Mouse (Mus musculus): ENCODE data around the gene Rbm25. TPM values are rescaled to one million over a fixed set of nuclear protein-coding genes. Genes with fewer than 3 reads are reported as not detected.

Rbm25 gene
- polyA plus RNA-seq, 1 experiment, result 78.7 TPM

DNA sequence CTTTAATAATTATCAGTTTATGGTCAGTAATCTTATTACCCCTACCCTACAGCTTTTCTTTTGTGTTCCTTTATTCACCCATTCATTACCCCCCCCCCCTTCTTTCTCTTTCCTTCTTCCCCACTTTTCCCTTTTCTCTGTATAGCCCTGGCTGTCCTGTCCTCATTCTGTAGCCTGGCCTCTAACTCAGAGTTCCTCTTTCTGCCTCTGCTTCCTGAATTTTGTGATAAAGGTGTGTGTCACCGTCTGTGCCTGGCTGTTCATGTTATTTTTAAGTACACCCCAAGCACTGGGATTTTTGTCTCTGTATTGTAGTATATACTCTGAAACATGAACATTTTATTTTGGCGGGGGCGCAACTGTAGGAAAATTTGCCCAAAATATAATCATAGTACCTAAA lies 19.3 kb downstream of the Rbm25 start:
- DNase-seq (ENCODE audit: low spot score), result no peak

DNA sequence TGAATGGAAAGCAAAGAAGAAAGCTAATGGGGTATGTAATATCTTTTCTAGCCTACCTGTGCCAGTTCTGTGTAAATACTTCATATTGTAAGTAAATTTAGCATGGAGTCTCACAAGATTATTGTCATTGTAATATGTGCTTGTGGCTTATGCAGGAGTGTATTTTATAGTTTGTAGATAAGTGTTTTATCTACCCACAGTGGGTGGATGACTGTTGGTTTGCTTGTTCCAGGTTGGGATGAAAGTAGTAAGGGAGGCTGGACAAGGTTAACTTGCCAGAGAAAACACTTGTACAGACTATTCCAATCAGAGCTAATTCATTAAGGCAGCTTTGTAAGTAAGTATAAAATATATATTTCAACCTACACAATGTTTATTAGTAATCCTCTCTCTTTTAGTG lies 20.4 kb downstream of the Rbm25 start:
- DNase-seq (ENCODE audit: low spot score), result no peak

DNA sequence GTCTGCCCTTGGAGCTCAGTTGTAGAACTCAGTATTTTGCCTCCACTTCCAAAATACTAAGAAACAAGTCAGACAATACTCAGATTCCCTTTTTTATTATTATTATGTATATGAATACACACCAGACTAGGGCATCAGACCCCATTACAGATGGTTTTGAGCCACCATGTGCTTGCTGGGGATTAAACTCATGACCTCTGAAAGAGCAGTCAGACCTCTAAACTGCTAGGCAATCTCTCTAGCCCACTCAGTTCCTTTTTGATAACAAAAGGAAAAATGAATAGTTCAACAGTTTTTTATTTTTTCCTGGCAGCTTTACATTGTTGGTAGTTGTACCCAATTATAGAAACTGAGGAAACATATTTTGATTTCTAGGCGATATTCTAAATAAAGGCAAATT lies 54.4 kb downstream of the Rbm25 start:
- no peak for DNase-seq (ENCODE audit: low spot score)

DNA sequence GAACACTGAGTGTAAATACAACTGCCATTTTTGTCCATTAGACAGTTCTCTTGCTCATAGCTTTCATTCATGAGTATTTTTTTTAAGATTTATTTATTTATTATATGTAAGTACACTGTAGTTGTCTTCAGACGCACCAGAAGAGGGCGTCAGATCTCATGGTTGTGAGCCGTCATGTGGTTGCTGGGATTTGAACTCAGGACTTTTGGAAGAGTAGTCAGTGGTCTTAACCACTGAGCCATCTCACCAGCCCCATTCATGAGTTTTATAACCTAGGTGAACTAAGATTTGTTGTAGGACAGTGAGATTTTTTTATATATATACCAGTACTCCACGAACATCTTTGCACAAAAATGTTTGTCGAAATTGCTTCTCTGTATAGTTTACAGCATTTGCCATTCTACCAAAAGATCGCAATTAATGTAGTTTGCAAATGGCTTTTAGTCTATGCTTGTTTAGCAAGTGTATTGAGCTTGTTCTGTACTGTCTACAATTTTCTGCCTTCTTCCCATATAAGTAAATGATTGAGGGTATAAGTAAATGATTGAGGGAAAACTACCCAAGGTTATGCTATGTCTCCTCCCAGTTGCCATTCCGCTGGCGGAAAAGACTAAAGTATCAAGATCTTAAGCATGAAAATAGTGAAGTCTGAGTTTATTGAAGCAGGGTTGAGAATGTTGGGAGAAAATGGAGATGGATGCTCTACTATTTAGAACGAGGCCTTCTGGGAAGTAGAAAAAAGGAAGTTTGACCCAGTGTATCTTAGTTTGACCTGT lies 55.7 kb downstream of the Rbm25 start:
- no peak for DNase-seq (ENCODE audit: low spot score)

DNA sequence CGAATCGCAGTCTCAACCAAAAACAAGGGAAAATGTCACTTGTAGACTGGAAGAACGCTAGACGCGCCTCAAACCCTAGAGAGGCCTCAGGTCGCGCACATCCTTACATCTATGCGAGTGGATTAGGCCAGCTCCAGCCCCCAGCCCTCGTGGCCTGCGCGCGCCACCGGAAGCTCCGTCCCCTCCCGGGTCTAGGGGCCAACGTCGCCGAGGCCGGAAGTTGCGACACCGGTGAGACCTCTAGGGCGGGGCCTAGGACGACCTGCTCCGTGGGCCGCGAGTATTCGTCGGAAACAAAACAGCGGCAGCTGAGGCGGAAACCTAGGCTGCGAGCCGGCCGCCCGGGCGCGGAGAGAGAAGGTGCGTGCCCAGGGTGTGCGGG lies 56.9 kb downstream of the Rbm25 start, which contains the start of gene Psen1:
Gene Psen1 (plus strand): TSS at position 219 of the 382 bp plus-strand sequence.
- DNase-seq (ENCODE audit: low spot score), result peak; percentile 93

DNA sequence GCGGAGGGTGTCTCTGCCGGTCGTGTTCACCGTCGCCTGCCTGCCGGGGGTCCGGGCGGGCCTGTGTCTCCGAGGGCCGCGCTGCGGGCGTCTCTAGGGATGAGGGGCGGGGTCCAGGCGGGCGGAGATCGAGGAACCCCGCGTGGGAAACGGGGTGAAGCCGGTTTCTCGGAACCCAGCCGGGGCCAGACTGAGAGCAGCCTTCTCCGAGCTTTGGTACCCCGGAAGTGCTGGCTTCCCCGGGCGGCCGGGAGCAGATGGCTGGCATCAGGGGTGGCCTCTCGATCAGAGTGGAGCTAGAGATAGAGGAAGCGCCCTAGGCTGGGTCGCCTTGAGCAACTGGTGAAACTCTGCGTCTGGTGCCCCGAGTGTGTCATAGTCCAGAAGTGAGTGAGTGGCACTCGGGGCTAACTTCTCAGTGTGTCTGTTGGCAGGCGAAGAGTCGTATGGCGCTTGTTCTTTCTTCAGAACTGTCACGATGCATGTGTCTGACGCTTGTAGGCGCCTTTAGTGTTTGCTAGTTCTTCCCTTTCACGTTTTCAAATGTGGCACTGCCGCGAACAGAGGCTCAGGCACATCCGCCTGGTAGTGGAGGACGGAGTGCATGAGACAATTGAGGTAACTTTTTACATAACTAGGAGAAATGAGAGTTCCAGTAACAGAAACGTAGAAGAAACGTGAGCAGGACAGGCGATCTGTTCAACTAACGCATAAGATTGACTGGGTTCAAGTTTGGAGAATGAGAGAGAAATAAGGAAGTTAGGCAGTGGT lies 57.5 kb downstream of the Rbm25 start:
- DNase-seq (ENCODE audit: low spot score), result no peak

DNA sequence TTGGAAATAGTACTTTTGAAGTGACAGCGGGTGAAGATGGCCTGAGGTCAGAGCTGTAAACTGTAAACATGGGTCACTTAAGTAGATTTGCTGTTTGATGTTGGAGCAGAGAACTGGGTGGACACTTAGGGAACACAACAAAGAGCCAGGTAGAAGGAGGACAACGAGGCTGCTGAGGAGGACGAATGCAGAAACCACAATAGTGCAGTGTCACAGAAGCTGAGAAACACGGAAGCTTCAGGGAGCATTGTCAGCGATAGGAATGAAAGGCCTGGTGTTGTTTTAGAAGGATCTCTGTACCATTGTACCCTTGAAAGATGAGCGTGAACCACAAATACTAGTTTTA lies 58.0 kb downstream of the Rbm25 start:
- DNase-seq (ENCODE audit: low spot score), result no peak

DNA sequence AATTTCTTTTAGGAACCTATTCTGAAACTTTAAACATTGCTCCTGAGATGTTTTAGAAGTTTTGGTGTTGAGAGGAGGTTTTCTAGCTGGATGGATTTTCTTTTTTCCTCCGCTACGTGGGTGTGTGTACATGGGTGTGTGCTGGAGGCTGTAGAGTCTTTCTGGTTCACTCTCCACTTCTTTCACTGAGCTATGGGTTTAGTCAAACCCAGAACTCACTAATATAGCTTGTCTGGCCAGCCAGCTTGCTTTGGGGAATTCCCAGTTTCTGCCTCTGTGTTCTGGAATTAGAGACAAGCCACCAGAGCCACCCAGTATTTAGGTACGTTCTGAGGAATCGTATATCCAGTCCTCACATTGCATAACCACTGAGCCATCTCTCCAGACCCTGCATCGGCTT lies 63.0 kb downstream of the Rbm25 start:
- no peak for DNase-seq (ENCODE audit: low spot score)

DNA sequence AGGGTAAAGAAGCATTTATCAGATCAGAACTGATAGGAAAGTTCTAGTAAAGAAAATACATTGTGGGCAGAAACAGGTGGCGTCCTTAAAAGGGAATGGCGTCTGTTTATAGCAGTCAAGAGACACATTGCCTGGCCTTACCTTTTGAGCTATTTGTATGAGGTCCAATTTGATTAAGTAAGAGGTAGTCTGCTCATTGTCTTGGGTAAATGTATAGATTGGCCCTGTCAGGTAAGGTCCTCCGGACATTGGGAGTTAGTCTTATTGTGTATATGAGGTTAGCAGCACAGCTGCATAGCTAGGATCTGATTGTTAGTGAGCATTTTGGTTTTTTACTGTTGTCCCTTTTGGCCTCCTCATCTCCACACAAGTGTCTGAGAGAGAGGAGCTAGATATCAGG lies 63.6 kb downstream of the Rbm25 start:
- no peak for DNase-seq (ENCODE audit: low spot score)

DNA sequence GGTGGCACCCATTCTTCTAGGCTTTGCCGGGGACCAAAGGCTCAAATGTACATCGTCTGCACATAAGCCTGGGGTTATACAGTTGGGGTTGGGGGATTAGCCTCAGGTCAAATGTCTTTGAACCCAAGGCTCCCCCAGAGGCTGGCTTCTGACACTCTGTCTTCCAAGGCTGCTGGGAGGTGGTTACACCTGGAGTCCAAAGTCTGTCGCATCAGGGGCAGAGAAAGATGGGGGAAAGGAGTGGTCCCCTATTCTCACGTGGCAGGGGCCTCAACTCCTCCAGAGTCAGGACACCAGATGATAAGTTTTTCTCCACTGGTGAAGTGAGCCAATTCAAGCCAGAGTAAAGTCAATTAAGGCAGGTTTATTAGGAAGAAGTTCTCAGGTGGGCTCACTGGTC lies 67.6 kb downstream of the Rbm25 start:
- DNase-seq (ENCODE audit: low spot score), result no peak

DNA sequence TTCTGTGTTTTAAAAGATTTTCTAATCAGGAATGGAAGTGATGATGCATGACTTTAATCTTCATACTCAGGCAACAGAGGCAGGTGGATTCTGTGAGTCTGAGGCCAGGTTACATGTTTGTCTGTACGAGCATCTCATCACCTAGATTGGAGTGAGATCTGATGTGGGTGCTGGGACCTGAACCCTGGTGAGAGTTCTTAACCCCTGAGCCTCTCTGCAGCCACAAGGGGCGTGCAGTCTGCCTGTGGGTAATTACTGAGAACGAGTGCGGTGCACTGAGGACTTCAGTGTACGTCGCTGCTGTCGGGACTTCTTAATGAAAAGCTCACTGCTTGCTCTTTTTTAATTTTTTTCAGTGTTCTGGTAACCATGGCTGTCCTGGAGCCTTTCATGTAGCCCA lies 70.6 kb downstream of the Rbm25 start:
- no peak for DNase-seq (ENCODE audit: low spot score)

DNA sequence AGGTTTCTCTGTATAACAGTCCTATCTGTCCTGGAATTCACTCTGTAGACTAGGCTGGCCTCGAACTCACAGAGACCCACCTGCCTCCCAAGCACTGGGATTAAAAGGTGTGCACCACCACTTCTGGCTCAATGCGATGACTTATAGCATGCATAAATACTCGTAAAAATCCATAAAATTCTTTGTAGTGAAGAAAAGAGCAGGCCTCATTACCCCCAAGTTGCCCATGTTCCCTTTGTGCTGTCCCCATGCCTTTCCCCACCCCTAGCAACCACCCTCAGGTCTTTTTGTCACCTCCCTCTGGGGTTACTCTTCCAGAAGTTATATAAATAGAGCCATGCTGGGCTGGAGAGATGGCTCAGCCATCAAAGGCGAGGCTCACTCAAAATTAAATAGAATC lies 71.8 kb downstream of the Rbm25 start:
- no peak for DNase-seq (ENCODE audit: low spot score)

DNA sequence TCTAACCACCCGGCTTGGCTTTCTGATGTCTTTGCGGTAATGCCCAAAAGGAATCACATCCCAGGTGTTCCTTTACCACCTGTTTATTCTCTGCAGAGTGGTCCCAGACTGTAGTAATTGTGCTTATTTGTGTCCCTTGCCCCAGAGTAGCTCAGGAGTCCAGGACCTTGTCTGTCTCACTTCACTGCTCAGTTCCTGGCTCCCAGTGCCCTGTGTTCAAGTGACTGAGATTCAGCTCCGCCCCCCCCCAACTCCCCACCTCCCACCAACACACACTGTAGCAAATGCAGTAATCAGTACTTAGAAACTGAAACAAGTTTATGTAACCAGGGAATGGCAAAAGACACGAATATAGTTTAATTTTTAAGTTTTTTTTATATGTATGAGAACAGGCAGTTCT lies 75.9 kb downstream of the Rbm25 start:
- DNase-seq (ENCODE audit: low spot score), result no peak

DNA sequence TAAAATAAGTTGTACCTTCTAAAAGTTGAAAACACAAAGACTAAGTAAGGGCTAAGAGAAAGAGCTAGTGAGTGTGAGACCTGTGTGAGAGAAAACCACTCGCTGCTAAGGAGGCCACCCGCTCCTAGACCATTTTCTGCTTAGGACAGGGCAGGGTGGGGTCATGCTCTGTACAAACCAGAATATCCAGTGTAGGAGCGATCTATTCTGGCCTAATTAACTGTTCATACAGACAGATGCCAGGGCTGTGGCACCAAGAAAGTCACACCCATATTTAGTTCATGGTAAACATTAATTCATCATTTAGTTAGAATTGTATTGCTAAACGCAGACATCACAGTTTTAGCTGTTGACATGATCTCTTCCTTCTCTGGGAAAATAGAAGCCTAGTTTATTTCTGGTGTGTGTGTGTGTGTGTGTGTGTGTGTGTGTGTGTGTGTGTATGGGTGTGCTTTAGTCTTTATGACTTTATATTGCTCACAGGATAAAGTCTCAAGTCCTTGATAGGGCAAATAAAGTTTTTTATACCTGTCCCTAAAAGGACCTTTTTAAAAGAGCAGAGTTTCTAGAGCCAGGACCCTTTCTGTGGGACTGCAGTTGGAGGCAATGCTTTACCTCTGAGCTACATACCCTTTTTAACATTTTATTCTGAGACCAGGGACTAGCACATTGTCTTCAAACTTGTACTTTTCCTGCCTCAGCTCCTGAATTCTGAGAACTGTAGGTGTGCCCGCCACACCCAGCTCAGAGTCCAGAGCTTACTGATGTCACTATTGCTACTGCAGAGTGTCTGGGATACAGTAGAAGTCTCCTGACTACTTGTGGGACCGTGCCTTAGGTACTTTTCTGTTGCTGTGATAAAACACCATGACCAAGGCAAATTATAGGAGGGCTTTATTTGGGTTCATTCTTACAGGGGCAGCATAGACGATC lies 77.4 kb downstream of the Rbm25 start:
- no peak for DNase-seq (ENCODE audit: low spot score)

DNA sequence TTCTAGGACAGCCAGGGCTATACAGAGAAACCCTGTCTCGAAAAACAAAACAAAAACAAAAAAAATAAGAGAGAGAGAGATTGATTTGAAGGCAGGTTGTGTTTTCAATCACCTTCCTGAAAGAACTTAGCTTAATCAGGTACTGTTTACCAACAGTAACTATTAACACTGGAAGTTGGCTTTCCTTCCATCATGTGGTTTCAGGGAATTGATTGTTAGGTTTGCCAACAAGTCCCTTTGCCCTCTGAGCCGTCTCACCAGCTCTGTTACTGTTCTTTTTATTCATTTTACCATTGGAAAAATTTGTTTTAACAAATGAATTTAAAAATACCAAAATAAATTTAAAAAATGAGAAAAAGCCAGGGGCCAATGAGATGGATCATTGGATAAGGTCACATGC lies 78.9 kb downstream of the Rbm25 start:
- no peak for DNase-seq (ENCODE audit: low spot score)

DNA sequence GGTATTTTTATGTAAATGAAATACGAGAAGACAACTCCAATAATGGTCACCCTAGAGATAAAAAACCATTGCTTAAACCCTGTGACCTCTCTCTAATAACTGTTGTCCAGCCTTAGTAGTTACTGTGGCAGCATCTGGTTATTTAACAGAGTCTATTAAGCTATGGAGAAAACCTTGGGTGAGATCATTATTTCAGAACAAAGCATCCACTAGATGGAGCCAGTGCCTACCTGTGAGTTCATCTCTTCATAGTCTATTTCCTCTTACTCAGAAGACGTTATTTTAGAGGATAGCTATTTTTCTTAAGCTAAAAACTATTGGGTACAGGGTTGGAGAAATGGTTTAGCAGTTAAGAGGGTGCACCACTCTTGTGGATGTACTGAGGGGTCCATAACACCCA lies 82.7 kb downstream of the Rbm25 start:
- DNase-seq (ENCODE audit: low spot score), result no peak

DNA sequence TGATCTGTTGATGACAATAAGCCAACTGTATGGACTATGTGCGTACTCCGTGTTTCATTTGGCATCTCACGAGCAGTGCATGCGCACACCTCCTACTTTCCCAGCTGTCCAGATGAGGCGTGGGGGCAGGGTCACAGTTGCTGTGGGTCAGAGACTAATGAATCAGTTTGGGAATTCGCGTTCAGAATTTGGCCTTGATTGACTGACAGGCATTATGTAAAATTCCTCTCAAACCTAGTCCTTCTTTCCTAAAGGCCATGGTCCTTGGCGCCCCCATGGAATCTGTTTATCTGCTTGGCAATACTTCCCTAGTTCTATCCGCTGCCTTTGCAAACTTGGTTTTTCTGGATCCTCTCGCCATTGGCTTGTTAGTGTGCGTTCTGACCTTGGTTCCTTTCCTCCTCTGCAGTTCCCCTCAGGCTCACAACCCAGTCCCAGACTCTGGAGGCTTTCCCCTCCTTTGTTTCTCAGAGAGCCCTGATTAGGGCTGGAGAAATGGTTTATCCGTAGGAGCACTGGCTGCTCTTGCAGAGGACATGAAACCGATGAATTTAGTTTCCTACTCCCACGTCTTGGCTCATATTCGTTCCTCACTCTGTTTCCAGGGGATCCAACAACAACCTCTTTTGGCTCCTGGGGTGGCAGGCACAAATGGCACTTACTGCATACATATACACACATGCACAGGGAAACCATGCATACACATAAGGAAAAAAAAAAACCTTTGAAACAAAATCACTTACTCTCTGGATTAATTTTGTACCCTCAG lies 85.6 kb downstream of the Rbm25 start:
- no peak for DNase-seq (ENCODE audit: low spot score)

DNA sequence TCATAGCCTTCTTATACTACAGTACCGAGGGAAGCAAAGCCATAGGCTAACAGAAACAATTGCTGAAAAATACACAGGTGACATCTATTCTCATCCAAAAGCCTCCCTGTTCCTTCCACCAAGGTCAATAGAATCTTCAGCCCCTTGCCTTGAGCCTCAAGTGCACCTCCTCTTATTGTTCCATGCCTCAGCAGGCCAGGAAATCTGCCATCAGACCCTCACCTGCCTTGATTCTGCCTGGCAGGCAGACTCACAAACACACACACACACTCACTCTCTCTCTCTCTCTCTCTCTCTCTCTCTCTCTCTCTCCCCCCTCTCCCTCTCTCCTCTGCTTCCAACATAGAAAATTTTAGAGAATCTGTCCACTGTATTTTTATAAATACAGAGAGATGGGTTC lies 88.4 kb downstream of the Rbm25 start:
- no peak for DNase-seq (ENCODE audit: low spot score)

DNA sequence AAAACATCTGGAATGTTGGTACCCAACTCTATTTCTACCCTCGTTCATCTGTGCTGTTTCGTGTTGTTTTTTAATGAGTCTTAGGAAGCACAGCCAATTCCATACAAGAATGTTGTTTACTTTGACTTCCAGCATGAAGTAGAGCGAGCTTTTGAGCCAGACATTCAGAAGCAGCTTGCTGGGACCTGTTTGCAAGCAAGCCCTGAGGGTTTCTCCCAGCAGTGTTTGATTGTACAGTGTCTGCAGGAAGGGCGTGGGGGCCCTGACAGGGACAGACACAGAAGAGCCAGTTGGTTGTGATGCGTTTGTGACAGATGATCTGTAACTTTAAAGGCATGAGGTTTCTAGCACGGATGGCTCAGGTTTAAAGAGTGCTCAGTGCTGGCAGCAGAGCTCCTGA lies 90.2 kb downstream of the Rbm25 start:
- DNase-seq (ENCODE audit: low spot score), result no peak

DNA sequence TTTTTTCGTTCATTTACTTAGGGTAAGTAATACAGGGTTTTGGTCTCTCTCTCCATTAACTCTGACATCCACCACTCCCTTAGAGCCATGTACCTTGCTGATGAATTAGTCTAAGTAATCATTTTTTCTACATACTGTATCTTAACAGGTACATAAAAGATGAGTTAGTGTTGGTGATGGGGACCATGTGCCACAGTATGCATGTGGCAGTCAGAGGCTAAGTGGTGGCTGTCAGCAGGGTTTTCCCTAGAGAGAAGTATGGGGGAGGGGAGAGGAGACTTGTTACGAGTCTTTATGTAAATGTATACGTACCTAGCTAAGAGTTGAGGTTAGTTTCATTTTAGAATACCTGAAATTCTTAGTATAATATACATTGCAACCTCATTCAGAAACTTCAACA lies 92.0 kb downstream of the Rbm25 start:
- DNase-seq (ENCODE audit: low spot score), result no peak

DNA sequence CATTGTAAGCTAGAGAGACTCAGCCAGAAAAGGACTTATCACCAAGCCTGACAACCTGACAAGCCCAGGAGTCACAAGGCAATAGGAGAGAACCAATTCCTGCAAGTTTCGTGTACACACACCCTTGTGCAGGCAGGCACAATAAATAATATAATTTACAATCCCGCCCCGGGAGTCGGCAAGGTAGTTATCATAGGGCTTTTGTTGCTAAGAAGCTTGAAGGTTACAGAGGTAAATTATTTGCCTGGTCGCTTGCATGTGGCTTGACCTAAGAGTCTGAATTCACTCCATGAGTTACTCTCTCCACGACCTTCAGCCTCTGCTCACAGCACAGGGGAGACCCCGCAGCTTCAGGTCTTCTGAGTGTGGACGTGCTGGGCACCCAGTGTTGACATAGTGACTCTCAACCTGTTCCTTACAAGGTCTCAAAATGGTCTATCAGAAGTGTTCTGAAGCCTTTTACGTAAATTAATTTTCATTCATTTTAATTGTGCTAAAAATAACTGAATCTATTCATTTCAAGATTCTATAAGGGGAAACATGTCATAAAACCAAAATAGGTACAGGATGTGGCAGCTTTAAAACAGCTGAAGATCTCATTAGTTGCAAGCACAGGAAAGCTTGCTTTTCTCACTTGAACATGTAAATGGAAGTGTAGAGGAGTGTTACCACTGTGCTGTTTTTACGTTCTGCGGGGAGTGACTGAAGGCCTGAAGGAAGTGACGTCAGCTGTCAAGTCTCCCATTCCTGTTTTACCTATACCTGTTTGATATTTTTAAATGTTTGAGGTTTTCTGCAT lies 95.7 kb downstream of the Rbm25 start:
- DNase-seq (ENCODE audit: low spot score), result no peak

Data from urinary bladder, adult 2 months (tissue).